Mouse (Mus musculus): Measurements from ENCODE around the gene Ces2f. TPM values are rescaled to one million over a fixed set of nuclear protein-coding genes. Genes with fewer than 3 reads are reported as not detected.

The Ces2f gene
- total RNA-seq (2023) = not detected

GRCm38 (mm10) chr8:104947056-104947455 lies at the start of gene Ces2f:
Gene Ces2f, plus strand, starts transcription at chr8:104947356.

GRCm38 (mm10) chr8:104925972-104926596 lies 21.1 kb upstream of the Ces2f start, which contains the start of gene Ces2e:
Gene Ces2e, plus strand, starts transcription at chr8:104926260.

GRCm38 (mm10) chr8:104961537-104961961 lies 14.4 kb downstream of the Ces2f start, which contains the start of gene Ces2g:
Gene Ces2g, plus strand, starts transcription at chr8:104961718.

GRCm38 (mm10) chr8:105000586-105000985 lies 53.4 kb downstream of the Ces2f start, which contains the start of gene Ces2h:
Gene Ces2h, plus strand, starts transcription at chr8:105000853.

Other genes starting within 250 kb of the Ces2f start
- gene Ces2a, start 213.4 kb upstream of the Ces2f start, total RNA-seq (2023) = not detected
- not detected for gene Ces2b, start 115.8 kb upstream of the Ces2f start, total RNA-seq (2023)
- not detected for gene Ces2c, start 100.3 kb upstream of the Ces2f start, total RNA-seq (2023)
- not detected for gene Ces2e, start 21.1 kb upstream of the Ces2f start, total RNA-seq (2023)
- not detected for gene Ces2g, start 14.4 kb downstream of the Ces2f start, total RNA-seq (2023)
- not detected for gene Ces2h, start 53.5 kb downstream of the Ces2f start, total RNA-seq (2023)
- gene Ces3a, start 101.2 kb downstream of the Ces2f start, total RNA-seq (2023) = not detected
- gene Ces3b, start 136.4 kb downstream of the Ces2f start, total RNA-seq (2023) = not detected
- not detected for gene Ces4a, start 184.4 kb downstream of the Ces2f start, total RNA-seq (2023)
- gene Cbfb, start 223.3 kb downstream of the Ces2f start, total RNA-seq (2023) = 10 to 100 TPM; 96.5 to 98.2 TPM